Mouse (Mus musculus) CD4-positive, CD25-positive, alpha-beta regulatory T cell, adult 2 months (primary cell): ENCODE data around the gene Gm7929.
"Not testable (repeated sequence)": the region's sequence is repeated elsewhere in the genome, so short reads cannot be mapped to it uniquely, and the experiment has no call there.

ENCODE experiments used
- DNase-seq: peaks from one replicate; pipeline ENCODE4 v3.0.0-alpha.2; 2012; ENCODE audit warnings: low read depth, low spot score

Gene Gm7929

DNA sequence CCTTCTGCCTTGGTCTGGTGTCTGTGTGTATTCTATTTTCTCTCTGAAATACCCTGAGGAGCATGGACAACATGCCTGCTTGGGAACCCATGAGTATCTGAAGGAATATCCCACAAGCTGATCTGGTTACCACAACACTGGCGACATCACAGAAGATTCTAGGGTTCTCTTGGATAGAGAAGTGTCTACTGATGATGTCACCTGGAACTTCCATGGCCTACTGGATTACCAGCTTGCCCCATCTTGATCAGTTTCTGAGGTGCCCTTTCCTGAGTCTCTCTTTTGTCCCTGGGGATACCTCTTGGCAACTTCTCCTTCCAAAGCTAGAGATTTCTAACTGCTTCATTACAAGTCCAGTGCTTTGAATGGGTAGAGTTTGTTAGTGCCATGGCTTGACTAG, at the start of gene Gm7929:
Gene Gm7929 (minus strand): TSS at position 101 of the 400 bp plus-strand sequence.
- not testable (repeated sequence) for DNase-seq

DNA sequence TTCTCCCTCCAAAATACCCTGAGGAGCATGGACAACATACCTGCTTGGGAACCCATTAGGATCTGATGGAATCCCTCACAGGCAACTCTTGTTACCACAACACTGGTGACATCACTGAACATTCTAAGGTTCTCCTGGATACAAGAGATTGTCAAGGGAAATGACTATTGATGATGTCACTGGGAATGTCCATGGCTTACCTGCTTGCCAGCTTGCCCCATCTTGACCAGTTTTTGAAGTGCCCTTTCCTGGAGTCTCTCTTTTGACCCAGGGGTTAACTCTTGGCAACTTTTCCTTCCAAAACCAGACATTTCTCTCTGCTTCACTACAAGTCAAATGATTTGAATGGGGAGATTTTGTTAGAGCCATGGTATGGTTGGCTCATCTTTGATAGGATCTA, 21.9 kb upstream of the Gm7929 start, which contains the start of gene Gm47189:
Gene Gm47189 (minus strand): TSS at position 101 of the 400 bp plus-strand sequence.
- DNase-seq, result not testable (repeated sequence)

DNA sequence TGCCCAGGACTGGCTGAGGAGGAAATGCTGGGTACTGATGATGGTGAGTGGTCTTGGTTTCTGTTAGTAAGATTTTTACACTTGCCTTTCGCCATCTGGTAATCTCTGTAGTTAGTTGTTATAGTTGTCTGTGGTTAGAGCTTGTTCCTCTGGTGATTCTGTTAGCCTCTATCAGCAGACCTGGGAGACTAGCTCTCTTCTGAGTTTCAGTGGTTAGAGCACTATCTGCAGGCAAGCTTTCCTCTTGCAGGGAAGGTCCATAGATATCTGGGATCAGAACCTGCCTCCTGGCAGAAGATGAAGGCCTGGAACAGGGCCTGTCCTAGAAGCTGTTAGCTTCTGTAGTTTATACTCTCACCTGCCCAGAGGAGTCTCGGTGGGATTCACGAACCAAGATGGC, 5.5 kb upstream of the Gm7929 start:
- DNase-seq, result not testable (repeated sequence)

DNA sequence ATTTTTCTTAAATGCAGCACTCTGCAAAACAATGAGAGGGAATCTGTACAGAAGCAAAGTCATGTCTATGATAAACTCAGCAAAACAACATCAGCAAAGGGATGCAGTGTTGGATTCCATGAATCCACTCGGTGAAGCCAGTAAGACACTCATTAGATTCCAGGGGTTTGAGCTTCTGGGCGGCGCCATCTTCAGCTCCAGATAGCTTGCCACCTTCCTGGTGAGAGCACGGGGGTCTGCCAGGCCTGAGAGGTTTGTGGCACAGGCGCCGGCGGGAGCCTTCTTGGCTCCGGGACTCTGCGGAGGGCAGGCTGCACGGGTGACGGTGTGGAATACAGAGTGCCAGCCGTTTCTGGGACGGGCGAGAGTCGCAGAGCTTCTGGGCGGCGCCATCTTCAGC, 27.0 kb downstream of the Gm7929 start:
- not testable (repeated sequence) for DNase-seq

DNA sequence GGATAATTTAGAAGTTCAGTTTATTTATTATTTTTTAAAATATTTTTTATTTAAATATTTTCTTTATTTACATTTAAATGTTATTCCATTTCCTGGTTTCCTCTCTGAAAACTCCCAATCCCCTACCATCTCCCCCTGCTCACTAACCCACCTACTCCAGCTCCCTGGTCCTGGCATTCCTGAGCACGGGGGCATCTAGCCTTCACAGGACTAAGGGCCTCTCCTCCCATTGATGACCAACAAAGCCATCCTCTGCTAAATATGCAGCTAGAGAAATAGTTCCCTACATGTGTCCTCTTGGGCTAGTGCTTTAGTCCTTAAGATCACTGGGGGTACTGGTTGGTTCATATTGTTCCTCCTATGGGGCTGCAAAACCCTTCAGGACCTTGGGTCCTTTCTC, 33.2 kb downstream of the Gm7929 start:
- not testable (repeated sequence) for DNase-seq

DNA sequence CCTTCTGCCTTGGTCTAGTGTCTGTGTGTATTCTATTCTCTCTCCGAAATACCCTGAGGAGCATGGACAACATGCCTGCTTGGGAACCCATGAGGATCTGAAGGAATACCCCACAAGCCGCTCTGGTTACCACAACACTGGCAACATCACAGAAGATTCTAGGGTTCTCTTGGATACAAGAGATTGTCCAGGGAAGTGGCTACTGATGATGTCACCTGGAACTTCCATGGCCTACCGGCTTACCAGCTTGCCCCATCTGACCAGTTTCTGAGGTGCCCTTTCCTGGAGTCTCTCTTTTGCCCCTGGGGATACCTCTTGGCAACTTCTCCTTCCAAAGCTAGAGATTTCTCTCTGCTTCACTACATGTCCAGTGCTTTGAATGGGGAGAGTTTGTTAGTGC, 48.6 kb downstream of the Gm7929 start, which contains the start of gene Gm8068:
Gene Gm8068 (minus strand): TSS at position 101 of the 400 bp plus-strand sequence.
- DNase-seq, result not testable (repeated sequence)
